Mouse (Mus musculus) testis, postnatal 10 days (tissue): ENCODE data around the gene Nfib.
A peak's percentile ranks its signal among the peaks of the same experiment; 100 is the strongest.

Source experiments
- DNase-seq: peaks from one replicate; pipeline ENCODE4 v3.0.0; 2021; ENCODE audit warnings: low spot score

The Nfib gene

GRCm38 (mm10) chr4:82690267-82690666 is 15.3 kb downstream of the Nfib start:
- DNase-seq, result no peak

- DNase-seq, result no peak
Measured at GRCm38 (mm10) chr4:82686037-82686436, 19.5 kb downstream of the Nfib start.

- DNase-seq, result no peak
Measured at GRCm38 (mm10) chr4:82684088-82684715, 21.3 kb downstream of the Nfib start.

- DNase-seq, result no peak
Measured at GRCm38 (mm10) chr4:82683583-82683982, 22.0 kb downstream of the Nfib start.

DNA sequence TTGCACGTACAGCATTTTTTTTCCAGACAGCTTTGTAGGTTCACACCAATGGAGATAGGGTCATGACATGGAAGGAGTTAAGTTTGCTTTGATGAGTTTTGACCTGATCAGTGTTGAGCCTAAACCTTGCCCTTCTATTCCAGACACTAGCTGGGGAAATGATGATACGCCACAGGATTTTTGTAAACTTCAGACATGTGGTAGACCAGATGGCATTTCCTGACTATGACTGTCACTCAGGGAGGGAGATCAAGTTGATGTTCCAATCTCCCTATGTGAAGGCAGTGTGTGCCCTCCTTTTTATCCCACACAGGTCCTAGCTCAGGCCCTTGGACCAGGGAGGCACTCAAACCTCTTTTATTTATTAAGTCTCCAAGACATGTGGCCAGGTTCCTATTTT is 29.4 kb downstream of the Nfib start:
- DNase-seq, result no peak

DNA sequence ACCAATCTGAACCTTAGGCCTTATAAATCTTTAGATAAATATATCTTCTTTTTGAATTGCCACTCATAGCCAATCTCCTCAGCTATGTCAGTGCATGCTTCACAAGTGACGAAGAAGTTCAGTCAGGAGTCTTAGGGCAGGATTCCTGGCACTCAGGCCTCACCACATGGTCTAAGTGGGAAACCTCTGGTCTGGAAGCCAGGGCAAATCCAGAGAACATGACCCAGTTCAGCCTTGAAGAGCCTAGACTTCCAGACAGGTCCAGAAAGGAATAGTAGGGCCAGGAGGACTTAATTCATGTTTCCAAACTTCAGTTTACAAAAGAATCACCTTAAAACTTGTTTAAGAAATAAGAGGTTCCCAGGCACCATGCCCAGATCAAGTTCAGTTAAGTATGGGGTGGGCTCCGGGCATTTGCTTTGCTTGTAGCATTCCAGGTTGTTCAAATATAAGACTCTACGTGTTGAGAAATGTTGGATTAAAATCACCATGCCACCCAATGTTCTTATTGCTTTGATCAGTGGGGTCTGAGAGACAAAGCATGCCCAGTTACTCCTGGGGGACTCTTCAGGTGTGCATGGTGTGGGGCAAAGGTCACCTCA is 38.2 kb downstream of the Nfib start:
- DNase-seq, result no peak

DNA sequence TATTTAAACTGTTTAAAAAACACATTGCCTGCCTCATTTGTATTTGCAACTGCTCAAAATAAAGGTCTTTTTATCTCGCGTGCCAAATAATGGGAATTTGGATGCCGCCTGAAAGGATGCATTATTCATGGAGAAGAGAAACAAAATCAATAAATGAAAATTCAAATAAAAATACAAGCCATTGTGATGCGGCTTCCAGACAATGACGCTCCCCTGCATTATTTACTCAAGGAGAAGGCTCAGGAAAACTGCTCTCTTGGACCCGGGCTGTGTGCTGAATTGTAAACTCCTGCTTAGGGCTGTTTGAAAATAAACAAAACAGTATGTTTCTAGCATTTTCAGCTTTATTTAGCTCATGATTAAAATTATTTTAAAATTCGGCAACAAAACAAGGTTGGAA is 41.1 kb downstream of the Nfib start:
- no peak for DNase-seq

- no peak for DNase-seq
Measured at GRCm38 (mm10) chr4:82663749-82664381, 41.7 kb downstream of the Nfib start.

DNA sequence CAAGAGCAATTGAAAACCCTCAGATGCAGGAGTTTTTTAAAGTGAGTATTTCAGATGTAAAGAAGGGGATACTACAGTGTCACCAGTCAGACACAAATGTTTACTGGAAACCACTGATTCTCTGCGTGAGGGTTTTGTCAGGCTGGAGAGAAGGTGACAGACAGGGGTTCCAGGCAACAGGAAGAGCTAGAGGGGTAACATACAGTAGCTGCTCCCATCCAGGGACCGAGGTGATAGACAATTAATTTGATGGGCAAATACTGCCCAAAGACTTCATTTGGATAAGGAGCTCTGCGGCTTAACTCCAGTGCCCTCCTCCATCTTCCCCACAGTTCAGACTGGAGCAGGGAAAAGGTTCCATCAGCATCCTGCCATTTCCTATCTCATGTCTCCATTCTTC is 42.9 kb downstream of the Nfib start:
- no peak for DNase-seq

DNA sequence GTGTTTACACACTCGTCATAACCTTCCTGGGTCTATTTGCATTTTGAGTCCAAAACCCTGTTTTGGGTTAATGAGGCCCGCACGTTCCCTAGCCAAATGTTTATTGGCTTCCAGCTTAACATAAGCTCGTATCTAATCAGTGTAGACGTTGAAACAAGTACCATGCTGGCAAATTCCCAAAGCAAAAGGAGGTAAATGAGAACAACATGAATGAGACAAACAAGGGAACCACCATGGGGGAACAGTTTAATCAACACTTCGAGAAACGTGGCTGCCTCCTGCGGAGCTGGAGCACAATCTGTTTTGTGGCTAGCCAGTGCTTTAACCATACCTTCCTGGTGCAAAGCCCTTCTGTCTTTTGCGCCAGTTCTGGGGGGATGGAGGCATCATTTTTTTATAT is 43.3 kb downstream of the Nfib start:
- DNase-seq, result no peak

- no peak for DNase-seq
Measured at GRCm38 (mm10) chr4:82661215-82661614, 44.3 kb downstream of the Nfib start.

- no peak for DNase-seq
Measured at GRCm38 (mm10) chr4:82645679-82646078, 59.9 kb downstream of the Nfib start.

DNA sequence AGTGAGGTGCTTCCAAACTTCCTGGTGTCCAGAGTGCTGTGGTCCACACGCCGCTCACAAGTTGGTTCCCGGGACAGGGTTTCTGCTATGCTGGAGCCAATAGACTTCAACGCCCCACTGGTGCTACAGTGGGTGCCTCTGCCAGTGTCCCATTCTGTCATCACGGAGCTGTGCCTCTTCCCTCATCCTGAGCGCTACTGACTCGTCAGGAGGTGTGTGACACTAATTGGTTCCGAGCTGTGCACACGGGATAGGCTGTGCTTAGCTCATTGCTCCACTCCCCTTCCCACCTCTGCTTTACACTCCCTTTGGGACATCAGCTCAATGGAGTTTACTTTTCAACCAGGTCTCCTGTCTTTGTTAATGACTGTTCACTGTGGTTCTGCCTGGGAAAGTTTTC is 60.8 kb downstream of the Nfib start:
- no peak for DNase-seq

DNA sequence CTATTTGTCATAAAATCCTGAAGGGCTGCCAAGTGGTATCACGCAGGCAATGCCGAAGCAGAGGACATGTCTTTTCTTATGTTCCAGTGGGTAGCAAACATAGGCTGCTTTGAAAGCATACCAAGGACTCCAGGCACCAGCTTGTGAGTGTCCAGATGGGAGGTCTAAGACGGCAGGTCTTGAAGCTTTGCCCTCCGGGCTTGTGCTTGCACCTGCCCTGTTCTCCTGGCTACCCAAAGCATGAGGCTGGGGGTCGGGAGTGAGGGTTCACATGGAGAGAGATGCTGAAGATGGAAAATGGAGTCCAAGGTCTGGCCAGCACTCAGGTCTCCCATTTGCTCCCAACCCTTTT is 61.8 kb downstream of the Nfib start:
- DNase-seq, result no peak

GRCm38 (mm10) chr4:82643022-82643733 is 62.4 kb downstream of the Nfib start:
- DNase-seq, result peak; percentile 57

DNA sequence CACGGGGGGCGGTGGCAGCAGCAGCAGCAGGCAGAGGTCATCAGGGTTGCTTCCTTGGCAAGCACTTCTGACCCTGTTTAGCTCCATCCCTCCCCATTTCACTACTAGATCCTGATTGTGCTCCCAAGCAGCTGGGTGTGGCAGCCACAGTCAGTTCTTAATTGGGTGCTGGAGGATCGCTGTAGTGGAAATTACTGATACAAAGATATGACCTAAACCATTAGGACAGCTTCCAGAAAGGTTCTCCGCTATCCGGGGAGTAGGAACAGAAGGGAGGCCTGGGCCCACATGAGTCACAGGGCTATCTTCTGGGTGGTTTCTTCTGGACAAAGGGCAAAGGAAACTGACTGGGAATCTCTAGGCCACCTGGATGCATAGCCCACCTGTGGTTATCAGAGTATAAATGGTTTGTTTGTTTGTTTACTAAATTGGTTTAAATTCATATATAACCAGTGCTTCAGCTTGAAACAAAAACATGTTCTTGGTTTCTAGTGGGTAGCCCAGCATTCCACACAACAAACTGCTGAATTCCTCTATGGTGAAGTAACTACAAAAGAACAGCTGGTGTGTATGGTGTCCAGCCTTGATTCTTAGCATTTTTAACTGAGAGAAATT is 64.4 kb downstream of the Nfib start:
- no peak for DNase-seq

DNA sequence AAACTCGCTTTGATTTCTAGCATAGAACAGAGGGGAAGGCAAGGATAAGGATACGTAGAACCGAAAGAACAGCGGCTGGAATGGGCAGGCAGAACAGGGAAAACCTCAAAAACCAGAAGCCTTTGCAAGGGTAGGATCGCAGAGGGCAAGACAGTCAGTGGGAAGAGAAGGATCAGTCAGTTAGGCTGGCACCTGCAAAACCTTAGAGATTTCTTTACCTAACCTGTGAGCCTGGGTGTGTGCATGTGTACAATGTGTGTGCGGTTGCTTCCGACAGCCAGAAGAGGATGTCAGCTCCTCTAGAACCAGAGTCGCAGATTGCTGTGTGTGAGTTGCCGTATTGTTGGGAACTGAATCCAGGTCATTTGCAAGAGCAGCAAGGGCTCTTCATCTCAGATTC is 67.3 kb downstream of the Nfib start:
- no peak for DNase-seq

DNA sequence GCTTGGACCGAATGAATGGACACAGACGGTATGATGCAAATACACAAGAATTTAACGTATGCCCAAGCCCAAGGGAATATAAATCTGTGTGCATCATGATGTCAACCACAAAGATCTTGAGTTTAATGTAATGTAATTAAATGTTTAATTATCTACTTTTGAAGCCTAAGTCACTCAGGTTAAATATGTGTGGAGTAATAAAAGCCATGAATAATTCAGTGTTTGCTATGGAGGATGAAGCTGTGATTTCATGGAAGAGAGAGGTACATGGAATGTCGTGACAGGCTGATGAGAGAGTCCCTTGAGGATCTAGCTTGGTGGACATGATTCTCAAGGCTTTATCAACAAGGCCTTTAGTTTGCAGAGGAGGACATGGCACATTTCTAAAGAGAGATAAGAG is 67.9 kb downstream of the Nfib start:
- DNase-seq, result no peak

DNA sequence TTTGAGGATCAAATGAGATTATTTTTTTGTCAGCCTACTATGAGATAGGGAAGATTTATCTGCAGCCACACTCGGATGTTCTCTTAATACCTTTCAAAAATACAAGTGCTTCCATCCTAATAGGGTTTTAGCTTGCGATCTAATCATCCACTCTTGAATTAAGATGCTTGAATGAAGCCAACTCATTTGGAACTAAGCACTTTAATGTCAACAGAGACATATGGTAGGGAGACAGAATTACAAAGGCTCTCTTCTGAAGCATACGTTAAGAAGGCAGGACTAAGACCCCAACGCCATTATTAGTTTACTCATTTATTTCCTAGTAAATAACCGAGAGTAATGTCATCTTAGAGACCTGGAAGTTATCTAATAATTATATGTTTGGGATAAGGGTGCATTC is 68.9 kb downstream of the Nfib start:
- DNase-seq, result no peak

DNA sequence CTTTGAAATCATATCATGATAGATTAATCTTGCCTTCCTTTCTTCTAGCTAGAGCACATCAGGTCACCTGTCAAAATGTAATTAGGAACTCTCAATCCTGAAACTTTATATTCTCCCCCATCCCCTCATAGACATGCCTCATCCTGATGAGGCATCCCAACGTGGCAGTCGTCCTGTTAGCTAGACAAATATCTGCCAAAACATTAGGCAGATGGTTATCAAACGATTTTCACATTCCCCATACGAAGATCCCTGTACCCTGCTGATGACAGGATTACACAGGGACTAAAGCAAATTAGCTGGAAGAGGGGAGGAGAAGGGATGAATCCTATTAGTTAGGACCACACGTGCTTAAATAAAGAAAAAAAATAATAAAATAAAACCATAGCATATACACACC is 69.7 kb downstream of the Nfib start:
- no peak for DNase-seq

DNA sequence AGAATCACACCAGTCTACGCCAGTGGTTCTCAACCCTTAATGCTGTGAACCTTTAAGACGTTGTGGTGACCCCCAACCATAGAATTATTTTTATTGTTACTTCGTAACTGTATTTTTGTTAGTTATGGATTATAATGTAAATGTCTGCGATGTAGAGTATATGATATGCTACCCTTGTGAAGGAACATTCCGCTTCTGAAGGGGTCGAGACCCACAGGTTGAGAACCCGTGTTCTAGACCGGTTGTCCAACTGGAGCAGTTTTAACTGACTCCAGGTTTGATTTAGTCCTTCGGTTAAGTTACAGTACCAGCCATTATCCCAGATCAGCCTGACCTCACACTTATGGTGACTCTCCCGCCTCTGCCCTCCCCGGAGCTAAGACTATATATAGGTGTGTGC is 70.4 kb downstream of the Nfib start:
- no peak for DNase-seq

- no peak for DNase-seq
Measured at GRCm38 (mm10) chr4:82634365-82634764, 71.2 kb downstream of the Nfib start.
